Mouse (Mus musculus) kidney, embryonic 14.5 days (tissue): ENCODE measurements at regions not wholly inside any gene's neighbourhood (a gene's known extent, or its start where the extent isn't known, plus 50 kb on each side); places are given as distances from the start of the nearest gene placed in this dataset.

Experiments used
- ATAC-seq: fragments of 200-750 bp; cut with Nextera tagmentation; 2 replicates; pipeline ENCODE4 v1.8.0; 2017; ENCODE audit warnings: moderate number of reproducible peaks, mild to moderate bottlenecking, moderate TSS enrichment, moderate library complexity; ENCODE audit not compliant: low FRiP score, low TSS enrichment
- H3K27ac ChIP-seq: fragments of 300-500 bp; sonication (generic); 2 replicates; pipeline ENCODE4 v1.5.1; 2014; ENCODE audit warnings: low read depth, mild to moderate bottlenecking, low read length, moderate library complexity, mixed read lengths
- H3K27me3 ChIP-seq: fragments of 300-500 bp; sonication (generic); 2 replicates; pipeline ENCODE4 v1.6.1; 2014; ENCODE audit warnings: mild to moderate bottlenecking, low read length; ENCODE audit not compliant: control insufficient read depth, insufficient read depth
- H3K36me3 ChIP-seq: fragments of 300-500 bp; sonication (generic); 2 replicates; pipeline ENCODE4 v1.6.1; 2014; ENCODE audit warnings: low read length, mixed read lengths; ENCODE audit not compliant: control insufficient read depth, insufficient read depth
- H3K4me1 ChIP-seq: fragments of 300-500 bp; sonication (generic); 2 replicates; pipeline ENCODE4 v1.6.1; 2014; ENCODE audit warnings: low read length, mixed read lengths; ENCODE audit not compliant: control insufficient read depth, insufficient read depth
- H3K4me2 ChIP-seq: fragments of 300-500 bp; sonication (generic); replicated peaks from 2 replicates; pipeline ENCODE4 v1.6.1; 2014; ENCODE audit warnings: low read depth, mild to moderate bottlenecking, low read length
- H3K4me3 ChIP-seq: fragments of 300-500 bp; sonication (generic); 2 replicates; pipeline ENCODE4 v1.5.1; 2014; ENCODE audit warnings: mild to moderate bottlenecking, low read length
- H3K9ac ChIP-seq: fragments of 300-500 bp; sonication (generic); 2 replicates; pipeline ENCODE4 v1.6.1; 2014; ENCODE audit warnings: low read depth, mild to moderate bottlenecking, low read length, moderate library complexity
- H3K9me3 ChIP-seq: fragments of 300-500 bp; sonication (generic); 2 replicates; pipeline ENCODE4 v1.6.1; 2016; ENCODE audit warnings: low read length; ENCODE audit not compliant: control insufficient read depth
- WGBS: fragments of 180-500 bp; shearing (Covaris S2); extraction: QIAGEN DNeasy Blood & Tissue Kit; methylation state at CpG from one replicate; pipeline ENCODE4 v1.1.7; 2014; 5-methylcytosine and 5-hydroxymethylcytosine counted together

DNA sequence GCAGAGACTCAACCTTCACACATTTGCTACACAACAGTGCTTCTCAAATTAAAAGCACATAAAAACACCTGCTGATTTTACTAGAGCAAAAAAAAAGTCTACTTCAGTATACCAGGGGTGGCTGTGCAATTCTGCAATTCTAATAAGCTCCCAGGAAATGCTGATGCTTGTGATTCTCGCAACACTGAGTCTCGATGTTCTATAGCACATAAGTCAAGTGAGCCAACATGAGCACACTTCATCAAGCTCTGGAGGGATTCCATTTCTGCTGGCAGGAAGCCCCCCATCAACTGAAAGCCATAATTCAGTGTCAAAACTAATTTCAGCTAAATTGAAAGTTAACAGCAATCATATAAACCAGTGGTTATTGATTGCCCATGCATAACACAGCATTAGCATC lies 2676.7 kb upstream of the Gm6569 start:
- Histone ChIP-seq H3K27me3 (no peaks in the 10 kb centered on the region), H3K9ac (no peak overlapping the region), H3K4me1 (no peaks in the 10 kb centered on the region), H3K27ac (no peak overlapping the region), H3K9me3 (no peaks in the 10 kb centered on the region), H3K36me3 (no peaks in the 10 kb centered on the region), H3K4me3 (no peak overlapping the region), H3K4me2 (no peak overlapping the region)
- 85% methylated on average over 2 of the region's 2 CpGs for WGBS
- no peak for ATAC-seq

- H3K4me3 ChIP-seq = no peak overlapping the region
- no peak for ATAC-seq
- H3K27me3 ChIP-seq = no peaks in the 10 kb centered on the region
- no peak overlapping the region for H3K27ac ChIP-seq
- H3K9ac ChIP-seq = no peak overlapping the region
- H3K4me2 ChIP-seq = no peak overlapping the region
- no peaks in the 10 kb centered on the region for H3K36me3 ChIP-seq
- no peaks in the 10 kb centered on the region for H3K9me3 ChIP-seq
- H3K4me1 ChIP-seq = no peaks in the 10 kb centered on the region
These were observed 2672.3 kb upstream of the Gm6569 start for GRCm38 (mm10) chr15:71162097-71162496.

- no peak for ATAC-seq
- 59% methylated on average over 11 of the region's 11 CpGs for WGBS
- no peak overlapping the region for H3K27ac ChIP-seq
These were observed 2639.2 kb upstream of the Gm6569 start for GRCm38 (mm10) chr15:71195011-71195739.

GRCm38 (mm10) chr15:71240647-71241351 lies 2593.6 kb upstream of the Gm6569 start:
- no peaks in the 10 kb centered on the region for H3K9me3 ChIP-seq
- no peak overlapping the region for H3K27ac ChIP-seq
- no peaks in the 10 kb centered on the region for H3K27me3 ChIP-seq
- H3K9ac ChIP-seq = no peak overlapping the region
- no peak overlapping the region for H3K4me3 ChIP-seq
- no peak overlapping the region for H3K4me2 ChIP-seq
- 48% methylated on average over 9 of the region's 9 CpGs for WGBS
- no peaks in the 10 kb centered on the region for H3K4me1 ChIP-seq
- no peaks in the 10 kb centered on the region for H3K36me3 ChIP-seq
- ATAC-seq = no peak

More at GRCm38 (mm10) chr15:71195011-71195739, 2639.2 kb upstream of the Gm6569 start:
- H3K27me3 ChIP-seq = no peaks in the 10 kb centered on the region
- no peaks in the 10 kb centered on the region for H3K9me3 ChIP-seq
- no peak overlapping the region for H3K9ac ChIP-seq
- no peaks in the 10 kb centered on the region for H3K36me3 ChIP-seq
- no peak overlapping the region for H3K4me3 ChIP-seq
- H3K4me1 ChIP-seq = no peaks in the 10 kb centered on the region
- no peak overlapping the region for H3K4me2 ChIP-seq

- Histone ChIP-seq H3K36me3 (no peaks in the 10 kb centered on the region), H3K9ac (no peak overlapping the region), H3K27me3 (no peaks in the 10 kb centered on the region), H3K27ac (no peak overlapping the region), H3K4me1 (no peaks in the 10 kb centered on the region), H3K4me3 (no peak overlapping the region), H3K4me2 (no peak overlapping the region), H3K9me3 (no peaks in the 10 kb centered on the region)
- ATAC-seq = no peak
- WGBS = 76% methylated on average over 9 of the region's 9 CpGs
These were observed 2590.8 kb upstream of the Gm6569 start for GRCm38 (mm10) chr15:71243539-71243938.

DNA sequence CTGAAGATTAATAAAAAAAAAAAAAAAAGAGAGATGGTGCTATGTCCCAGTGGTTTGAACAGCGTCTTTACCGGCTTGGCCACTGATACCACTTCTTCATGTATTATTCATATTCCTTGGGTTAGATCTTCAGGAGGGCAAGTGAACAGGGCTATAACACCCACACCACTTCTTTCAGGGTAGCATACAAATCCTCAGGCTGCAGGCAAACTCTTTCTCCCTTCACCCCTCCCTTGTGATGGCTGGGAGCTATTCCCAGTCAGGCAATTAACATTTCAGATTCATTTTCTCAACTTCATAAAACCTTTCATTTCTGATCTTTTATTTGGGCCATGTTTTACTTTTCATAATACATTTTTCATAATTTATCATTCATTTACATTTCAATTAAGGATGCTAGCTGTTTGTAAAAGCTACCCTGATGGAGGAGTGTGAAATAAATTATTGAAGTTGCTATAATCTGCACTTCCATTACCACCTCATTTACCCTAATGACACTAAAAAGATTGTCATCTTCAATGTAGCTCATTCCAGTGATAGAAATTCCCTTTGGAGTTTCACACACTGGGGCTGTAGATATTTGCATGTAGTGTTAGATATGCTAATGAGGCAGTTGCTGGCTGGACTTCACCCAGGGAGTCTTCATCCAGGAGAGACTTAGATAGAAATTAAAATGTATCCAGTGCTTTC lies 2558.3 kb upstream of the Gm6569 start:
- Histone ChIP-seq H3K4me2 (no peak overlapping the region), H3K9ac (no peak overlapping the region), H3K27ac (no peak overlapping the region), H3K27me3 (no peaks in the 10 kb centered on the region), H3K9me3 (no peaks in the 10 kb centered on the region), H3K4me1 (no peaks in the 10 kb centered on the region), H3K36me3 (no peaks in the 10 kb centered on the region), H3K4me3 (no peak overlapping the region)
- ATAC-seq = no peak
- 93% methylated on average over 2 of the region's 2 CpGs for WGBS

DNA sequence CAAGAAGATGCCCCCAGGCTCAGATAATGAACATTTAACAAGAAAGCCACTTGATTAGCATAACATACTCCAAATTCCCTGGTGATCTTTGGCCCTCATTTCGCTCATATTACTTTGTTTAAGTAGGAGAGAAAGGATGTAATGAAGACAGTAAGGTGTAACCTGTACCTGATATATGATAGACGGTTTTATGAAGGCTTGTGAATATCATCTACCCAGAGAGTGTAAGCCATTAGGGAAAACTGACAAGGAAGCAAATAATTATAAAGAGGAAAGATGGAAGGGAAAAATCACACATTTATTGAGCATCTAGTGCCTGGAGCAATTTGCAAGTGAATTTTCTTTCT lies 2557.8 kb upstream of the Gm6569 start:
- Histone ChIP-seq H3K4me3 (no peak overlapping the region), H3K27ac (no peak overlapping the region), H3K36me3 (no peaks in the 10 kb centered on the region), H3K9ac (no peak overlapping the region), H3K4me1 (no peaks in the 10 kb centered on the region), H3K4me2 (no peak overlapping the region), H3K9me3 (no peaks in the 10 kb centered on the region), H3K27me3 (no peaks in the 10 kb centered on the region)
- WGBS = 78% methylated on average over 2 of the region's 2 CpGs
- no peak for ATAC-seq

GRCm38 (mm10) chr15:71277388-71277787 lies 2557.0 kb upstream of the Gm6569 start:
- no peaks in the 10 kb centered on the region for H3K36me3 ChIP-seq
- no peaks in the 10 kb centered on the region for H3K4me1 ChIP-seq
- H3K9me3 ChIP-seq = no peaks in the 10 kb centered on the region
- H3K27ac ChIP-seq = no peak overlapping the region
- no peak overlapping the region for H3K4me3 ChIP-seq
- no peaks in the 10 kb centered on the region for H3K27me3 ChIP-seq
- H3K9ac ChIP-seq = no peak overlapping the region
- ATAC-seq = no peak
- 66% methylated on average over 2 of the region's 2 CpGs for WGBS
- no peak overlapping the region for H3K4me2 ChIP-seq

DNA sequence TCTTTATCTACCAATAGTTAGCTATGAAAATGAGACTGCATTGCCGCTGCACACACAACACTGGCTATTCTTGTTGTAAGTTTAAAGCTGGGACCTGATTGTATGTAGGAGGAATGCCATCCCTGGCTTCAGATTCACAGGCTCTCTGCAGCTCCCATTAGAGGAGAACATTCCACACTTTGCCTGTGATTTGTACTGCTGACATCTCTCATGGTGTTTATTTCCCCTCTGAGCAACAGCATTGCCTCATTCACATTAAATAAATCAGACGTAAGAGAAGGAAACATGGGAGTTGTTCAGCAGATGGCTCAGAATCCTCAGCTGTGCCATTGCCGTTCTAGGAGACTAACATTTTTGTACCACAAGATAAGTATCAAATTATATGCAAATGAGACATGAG lies 2550.6 kb upstream of the Gm6569 start:
- Histone ChIP-seq H3K4me3 (no peak overlapping the region), H3K4me1 (no peaks in the 10 kb centered on the region), H3K9ac (no peak overlapping the region), H3K9me3 (no peaks in the 10 kb centered on the region), H3K27ac (no peak overlapping the region), H3K4me2 (no peak overlapping the region), H3K36me3 (no peaks in the 10 kb centered on the region), H3K27me3 (no peaks in the 10 kb centered on the region)
- 79% methylated on average over 3 of the region's 3 CpGs for WGBS
- no peak for ATAC-seq
